Comparison of ENCODE assay signal across 8 mouse cellular contexts in the genomic region with DNA sequence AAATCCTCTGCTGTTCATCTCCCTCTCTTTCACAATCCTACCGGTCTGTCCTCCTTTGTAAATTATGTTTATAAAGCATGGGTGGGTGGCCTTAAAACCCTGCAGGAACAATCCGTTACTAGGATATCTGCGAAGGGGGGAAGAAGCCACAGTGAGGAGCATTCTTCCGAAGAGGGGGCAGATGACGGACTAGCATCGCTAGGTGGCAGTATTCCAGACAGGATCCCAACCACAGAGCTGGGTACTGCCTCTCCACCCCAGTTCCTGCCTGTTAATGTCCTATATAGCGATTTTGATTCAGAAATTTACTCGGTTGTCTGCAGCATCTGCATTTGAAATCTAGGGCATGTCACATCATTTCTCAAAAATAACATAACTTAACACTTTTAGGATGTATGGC.
DNase-seq lines count a peak whose midpoint lies in the region; ATAC-seq and TF ChIP-seq lines count a peak whose summit lies in the region.

No protein-coding gene starts in this region.

- no peak for TF ChIP-seq POLR2A in brain, embryonic 14.5 days (IDR thresholded peaks at IDR 0.05; ENCODE audit: borderline replicate concordance, extremely low read depth, insufficient read depth, insufficient read length, poor library complexity, severe bottlenecking)

- 17% methylated on average over 8 of the region's 8 CpGs for WGBS in forebrain, embryonic 13.5 days
- WGBS in hindbrain, embryonic 10.5 days = 14% methylated on average over 8 of the region's 8 CpGs

- peaks cover 4% of the 10 kb centered on the region; the same call in 1 of the 2 replicates for H3K4me1 ChIP-seq in G1E (ENCODE audit: insufficient read depth, low read depth, low read length)
- H3K4me1 ChIP-seq in forebrain, embryonic 13.5 days = no peaks in the 10 kb centered on the region
- no peaks in the 10 kb centered on the region for H3K4me1 ChIP-seq in hindbrain, embryonic 10.5 days (replicated peaks)

- ATAC-seq in G1E (ENCODE audit: extremely low read depth, insufficient number of reproducible peaks, low FRiP score, poor library complexity, severe bottlenecking) = peak; percentile 70
- ATAC-seq in forebrain, embryonic 13.5 days = peak; percentile 88

- no peak overlapping the region for H3K9ac ChIP-seq in forebrain, embryonic 13.5 days

- no peak overlapping the region for H3K27ac ChIP-seq in forebrain, embryonic 13.5 days
- no peak overlapping the region for H3K27ac ChIP-seq in hindbrain, embryonic 10.5 days

- H3K36me3 ChIP-seq in G1E (replicated peaks) = no peaks in the 10 kb centered on the region
- H3K36me3 ChIP-seq in forebrain, embryonic 13.5 days (ENCODE audit: poor library complexity, severe bottlenecking) = no peaks in the 10 kb centered on the region
- H3K36me3 ChIP-seq in hindbrain, embryonic 10.5 days = no peaks in the 10 kb centered on the region

- H3K4me3 ChIP-seq in G1E (ENCODE audit: low read depth, low read length) = no peak overlapping the region
- H3K4me3 ChIP-seq in forebrain, embryonic 13.5 days = no peak overlapping the region
- H3K4me3 ChIP-seq in hindbrain, embryonic 10.5 days = no peak overlapping the region

- no peaks in the 10 kb centered on the region for H3K9me3 ChIP-seq in G1E (replicated peaks)
- no peaks in the 10 kb centered on the region for H3K9me3 ChIP-seq in forebrain, embryonic 13.5 days (replicated peaks)
- no peaks in the 10 kb centered on the region for H3K9me3 ChIP-seq in hindbrain, embryonic 10.5 days

- DNase-seq in G1E (ENCODE audit: low spot score) = peak; percentile 19
- peak; percentile 78 for DNase-seq in brain, embryonic 14.5 days (ENCODE audit: low read depth)
- DNase-seq in hindbrain, embryonic 10.5 days (ENCODE audit: low spot score) = peak; percentile 57
- peak; percentile 68 to 76 for DNase-seq in layer of hippocampus, postnatal 10 days (ENCODE audit: low spot score in 2 of 2)
- peak; percentile 84 for DNase-seq in lung, postnatal 25 days (ENCODE audit: low spot score)
- DNase-seq in right cerebral cortex, adult 18-20 months = peak; percentile 71
- peak; percentile 37 to 63 for DNase-seq in urinary bladder, postnatal 4 days (ENCODE audit: low spot score in 2 of 2)

- H3K4me2 ChIP-seq in forebrain, embryonic 13.5 days = no peak overlapping the region

- peak; percentile 54 for TF ChIP-seq CTCF in G1E (IDR thresholded peaks at IDR 0.05; ENCODE audit: low read depth, low read length)
- TF ChIP-seq CTCF in brain, embryonic 14.5 days (IDR thresholded peaks at IDR 0.05; ENCODE audit: borderline replicate concordance, extremely low read depth, insufficient read depth, insufficient read length) = peak; percentile 76

- no peaks in the 10 kb centered on the region for H3K27me3 ChIP-seq in G1E (ENCODE audit: insufficient read depth, low read length)
- no peaks in the 10 kb centered on the region for H3K27me3 ChIP-seq in forebrain, embryonic 13.5 days
- no peaks in the 10 kb centered on the region for H3K27me3 ChIP-seq in hindbrain, embryonic 10.5 days (ENCODE audit: insufficient read depth, poor library complexity, severe bottlenecking)

Comparison
In these comparisons a context has a peak if more than half of its experiments do, and no peak if none do; other contexts are left out.
1. DNase-seq: peak in every context shown above with its lines; median percentile 84 in lung, postnatal 25 days; 78 in brain, embryonic 14.5 days; 72 in layer of hippocampus, postnatal 10 days; 71 in right cerebral cortex, adult 18-20 months; 57 in hindbrain, embryonic 10.5 days; 50 in urinary bladder, postnatal 4 days; 19 in G1E.